ENCODE assay signal across 9 mouse cellular contexts in genomic region chr11:23497335-23497717, GRCm38 (mm10). TPM values are rescaled to one million over a fixed set of nuclear protein-coding genes. Genes with fewer than 3 reads are reported as not detected.
DNase-seq lines count a peak whose midpoint lies in the region; ATAC-seq and TF ChIP-seq lines count a peak whose summit lies in the region.
"Had no signal": no experiment of that assay in that cellular context is flagged by ENCODE, and none has a peak within 500 bp of the region (broad histone marks: within the 10 kb centered on the region; RNA-seq: fewer than 3 reads in every experiment).

No protein-coding gene starts in this region.

- no peaks in the 10 kb centered on the region for H3K27me3 ChIP-seq in kidney, adult 2 months (replicated peaks; ENCODE audit: control insufficient read depth, insufficient read depth, low read length)
- no peaks in the 10 kb centered on the region for H3K27me3 ChIP-seq in forebrain, embryonic 14.5 days (replicated peaks; ENCODE audit: control insufficient read depth, insufficient read depth, low read length)
- no peaks in the 10 kb centered on the region for H3K27me3 ChIP-seq in hindbrain, postnatal 0 days (ENCODE audit: insufficient read depth, low read length)
- no peaks in the 10 kb centered on the region for H3K27me3 ChIP-seq in small intestine, adult 2 months (ENCODE audit: control insufficient read depth, insufficient read depth, low read length)

- ATAC-seq in forebrain, embryonic 14.5 days = peak; percentile 87
- peak; percentile 85 for ATAC-seq in hindbrain, postnatal 0 days

- peak overlapping the region; percentile 88 for H3K4me3 ChIP-seq in kidney, adult 2 months (ENCODE audit: insufficient read depth, low read depth, low read length)
- peak overlapping the region; percentile 85 for H3K4me3 ChIP-seq in forebrain, embryonic 14.5 days (ENCODE audit: low read depth, low read length)
- H3K4me3 ChIP-seq in hindbrain, postnatal 0 days (ENCODE audit: low read length) = peak overlapping the region; percentile 75
- H3K4me3 ChIP-seq in small intestine, adult 2 months (ENCODE audit: low read depth, low read length) = peak overlapping the region; percentile 78

- peak overlapping the region; percentile 52 for H3K4me2 ChIP-seq in forebrain, embryonic 14.5 days (ENCODE audit: low read length)
- peak overlapping the region; percentile 78 for H3K4me2 ChIP-seq in hindbrain, postnatal 0 days (ENCODE audit: low read depth, low read length)

- H3K4me1 ChIP-seq in kidney, adult 2 months (ENCODE audit: control insufficient read depth, insufficient read depth, low read length) = peaks cover 8% of the 10 kb centered on the region
- H3K4me1 ChIP-seq in forebrain, embryonic 14.5 days (ENCODE audit: control insufficient read depth, insufficient read depth, low read length) = peaks cover 14% of the 10 kb centered on the region
- H3K4me1 ChIP-seq in hindbrain, postnatal 0 days (ENCODE audit: insufficient read depth, low read length) = peaks cover 13% of the 10 kb centered on the region
- peaks cover 16% of the 10 kb centered on the region; the same call in 1 of the 2 replicates for H3K4me1 ChIP-seq in small intestine, adult 2 months (ENCODE audit: control insufficient read depth, insufficient read depth, insufficient read length, low read length)

- peaks cover 2% of the 10 kb centered on the region; the same call in 1 of the 2 replicates for H3K36me3 ChIP-seq in kidney, adult 2 months (ENCODE audit: control insufficient read depth, insufficient read depth, low read length)
- H3K36me3 ChIP-seq in forebrain, embryonic 14.5 days (ENCODE audit: control insufficient read depth, insufficient read depth, low read length) = peaks cover 32% of the 10 kb centered on the region
- peaks cover 19% of the 10 kb centered on the region for H3K36me3 ChIP-seq in hindbrain, postnatal 0 days (ENCODE audit: insufficient read depth, low read length)
- peaks cover 18% of the 10 kb centered on the region for H3K36me3 ChIP-seq in small intestine, adult 2 months (ENCODE audit: control insufficient read depth, insufficient read depth, low read length)

- H3K9ac ChIP-seq in forebrain, embryonic 14.5 days (ENCODE audit: low read length) = peak overlapping the region; percentile 93
- peak overlapping the region; percentile 85 for H3K9ac ChIP-seq in hindbrain, postnatal 0 days (replicated peaks; ENCODE audit: low read length)

- no peak for TF ChIP-seq POLR2A in kidney, adult 2 months (IDR thresholded peaks at IDR 0.05; ENCODE audit: low read depth, low read length)
- no peak for TF ChIP-seq POLR2A in small intestine, adult 2 months (IDR thresholded peaks at IDR 0.05; ENCODE audit: low read depth, low read length)

- WGBS in kidney, adult 2 months = under 1% methylated on average over 22 of the region's 22 CpGs
- WGBS in forebrain, embryonic 14.5 days = 0% methylated on average over 21 of the region's 22 CpGs
- under 1% methylated on average over 22 of the region's 22 CpGs for WGBS in hindbrain, postnatal 0 days
- under 1% methylated on average over 22 of the region's 22 CpGs for WGBS in small intestine, adult 2 months

- no peak for TF ChIP-seq CTCF in kidney, adult 2 months (conservative IDR thresholded peaks at IDR 0.05; ENCODE audit: insufficient read depth, insufficient read length, low read depth, low read length)
- TF ChIP-seq CTCF in hindbrain, postnatal 0 days (IDR thresholded peaks at IDR 0.05; ENCODE audit: low read depth) = no peak
- no peak for TF ChIP-seq CTCF in small intestine, adult 2 months (IDR thresholded peaks at IDR 0.05; ENCODE audit: extremely low read depth, insufficient read length, insufficient replicate concordance, low read depth, low read length)

- H3K9me3 ChIP-seq in forebrain, embryonic 14.5 days (replicated peaks; ENCODE audit: control insufficient read depth, low read length) = no peaks in the 10 kb centered on the region
- H3K9me3 ChIP-seq in hindbrain, postnatal 0 days (ENCODE audit: low read length) = no peaks in the 10 kb centered on the region

- intact Hi-C loops in left cerebral cortex, postnatal 4 days (cut with DNase I) = loop anchor here (5.0 kb wide), 1 partner anchor 70 kb away; no protein-coding TSS in a partner anchor

- peak overlapping the region; percentile 55 for H3K27ac ChIP-seq in kidney, adult 2 months (ENCODE audit: insufficient read depth, low read depth, low read length)
- peak overlapping the region; percentile 97 for H3K27ac ChIP-seq in forebrain, embryonic 14.5 days (ENCODE audit: low read depth, low read length)
- peak overlapping the region; percentile 97 for H3K27ac ChIP-seq in hindbrain, postnatal 0 days
- H3K27ac ChIP-seq in small intestine, adult 2 months (ENCODE audit: insufficient read depth, low read depth, low read length) = peak overlapping the region; percentile 60

- peak; percentile 73 for DNase-seq in kidney, adult 2 months
- no peak for DNase-seq in kidney, adult 18-20 months
- DNase-seq in brain, embryonic 18.5 days (ENCODE audit: low read depth, low spot score) = peak; percentile 50
- peak; percentile 89 for DNase-seq in forebrain, embryonic 14.5 days (ENCODE audit: low spot score)
- DNase-seq in hindbrain, postnatal 0 days (ENCODE audit: low spot score) = peak; percentile 90
- DNase-seq in left cerebral cortex, postnatal 4 days = peak; percentile 87
- peak; percentile 83 for DNase-seq in mesoderm, embryonic 11.5 days (ENCODE audit: low read depth, low spot score)

RNA-seq across cellular contexts. Expression of gene Ahsa2, which starts 0.5 kb away (rescaled TPM):
- 6.2 and 10.5 TPM in 2 replicates for polyA plus RNA-seq in kidney, adult 2 months (2012; rRNA removed)
- polyA plus RNA-seq in forebrain, embryonic 14.5 days (2014; fragmentation: Nextera tagmentation; extraction: Ambion mirVana) = 134 and 149 TPM in 2 replicates
- 20.3 and 25.0 TPM in 2 replicates for total RNA-seq in hindbrain, postnatal 0 days (2014; rRNA removed)
- polyA plus RNA-seq in hindbrain, postnatal 0 days (2015; fragmentation: Nextera tagmentation; extraction: Ambion mirVana) = 46.5 and 49.9 TPM in 2 replicates
- total RNA-seq in left cerebral cortex, postnatal 4 days (2021) = 100 to 1,000 TPM; 105 to 114 TPM
- 7.1 TPM in 2 replicates for polyA plus RNA-seq in small intestine, adult 2 months (2012; rRNA removed)

RNA-seq across cellular contexts. Expression of gene 1700093K21Rik, which starts 23.6 kb away (rescaled TPM):
- polyA plus RNA-seq in kidney, adult 2 months (2012; rRNA removed) = 0.07 and 0.25 TPM in 2 replicates
- not detected in 2 replicates for polyA plus RNA-seq in forebrain, embryonic 14.5 days (2014; fragmentation: Nextera tagmentation; extraction: Ambion mirVana)
- total RNA-seq in hindbrain, postnatal 0 days (2014; rRNA removed) = 0.21 TPM in 1 of 2 replicates, not detected in the other
- 0.18 and 0.26 TPM in 2 replicates for polyA plus RNA-seq in hindbrain, postnatal 0 days (2015; fragmentation: Nextera tagmentation; extraction: Ambion mirVana)
- under 1 TPM in 1 of 2 experiments, not detected in 1; 0.40 TPM for total RNA-seq in left cerebral cortex, postnatal 4 days (2021)
- polyA plus RNA-seq in small intestine, adult 2 months (2012; rRNA removed) = not detected in 2 replicates
- total RNA-seq: gastrocnemius, postnatal 36 days had no signal
